Mouse (Mus musculus): ENCODE data around the gene Epha2.

DNA sequence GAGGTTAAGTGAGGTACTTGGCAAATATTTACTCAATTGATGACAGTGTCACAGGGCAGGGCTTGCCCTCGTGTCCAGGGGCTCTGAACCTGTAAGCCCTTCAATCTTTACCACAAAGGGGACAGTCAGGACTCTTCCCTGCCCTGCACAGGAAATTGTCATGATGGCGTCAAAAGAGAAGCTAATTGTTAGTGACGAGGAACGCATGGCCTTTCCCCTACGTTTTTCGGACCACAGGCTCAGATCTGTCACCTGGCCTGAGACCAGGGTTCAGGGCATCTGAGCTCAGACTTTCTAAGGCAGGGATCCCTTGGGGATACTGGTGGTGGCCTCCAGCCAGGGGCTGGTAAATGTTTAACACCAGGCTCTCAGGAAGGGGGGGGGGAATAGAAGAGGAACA, 19.9 kb upstream of the Epha2 start:
- TF ChIP-seq POLR2A (IDR thresholded peaks at IDR 0.05; ENCODE audit: insufficient read depth, low read depth, low read length) (no peak), CTCF (IDR thresholded peaks at IDR 0.05; ENCODE audit: insufficient read depth, low read depth, low read length) (no peak)
